Mouse (Mus musculus): Measurements from ENCODE around the gene Ranbp17. TPM values are rescaled to one million over a fixed set of nuclear protein-coding genes. Genes with fewer than 3 reads are reported as not detected.

Ranbp17 gene
- polyA plus RNA-seq, 2 experiments, result 5.2 to 8.0 TPM

DNA sequence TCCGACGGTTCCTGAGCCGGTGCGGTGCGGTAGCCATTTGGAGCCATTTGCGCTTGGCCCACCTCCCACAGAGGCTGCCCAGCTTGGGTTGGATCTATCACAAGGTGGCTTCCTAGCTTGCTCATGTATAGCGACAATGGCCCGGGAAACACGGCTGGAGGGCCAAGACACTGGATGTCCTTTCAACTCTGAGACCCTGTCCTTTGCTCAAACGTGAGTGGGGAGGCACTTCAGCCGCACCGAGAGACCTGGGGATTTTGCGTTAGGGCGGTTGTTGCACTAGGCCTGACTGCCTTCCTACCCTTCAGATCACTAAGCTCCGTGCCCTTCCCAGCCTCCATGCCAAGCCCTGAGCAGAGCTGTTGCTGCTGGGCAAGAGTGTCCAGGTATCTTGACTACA is 315.9 kb downstream of the Ranbp17 start:
- H3K27me3 ChIP-seq (ENCODE audit: control insufficient read depth, insufficient read depth, low read length), result peaks cover 92% of the 10 kb centered on the region
- ATAC-seq (ENCODE audit: low FRiP score, low read depth), result no peak
- DNase-seq (ENCODE audit: low spot score), result no peak

DNA sequence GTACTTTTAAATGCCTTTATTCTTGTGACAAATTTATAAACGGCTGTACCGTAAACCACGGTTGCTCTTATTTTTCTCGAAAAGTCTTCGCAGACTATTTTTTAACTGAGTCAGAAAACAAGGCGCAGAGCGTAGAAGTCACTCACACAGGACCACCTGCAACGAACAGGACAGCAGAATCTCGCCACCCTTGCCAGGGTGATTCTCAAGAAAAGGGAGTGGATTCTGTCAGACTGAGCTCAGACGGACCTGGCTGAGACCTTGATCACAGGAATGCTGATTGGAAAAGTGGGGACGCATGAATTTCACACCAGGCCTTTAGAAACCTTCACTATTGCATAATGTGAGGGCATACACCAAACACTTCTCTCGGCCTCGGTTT is 316.4 kb downstream of the Ranbp17 start:
- peaks cover 87% of the 10 kb centered on the region for H3K27me3 ChIP-seq (ENCODE audit: control insufficient read depth, insufficient read depth, low read length)
- ATAC-seq (ENCODE audit: low FRiP score, low read depth), result no peak
- DNase-seq (ENCODE audit: low spot score), result no peak
- no peak for TF ChIP-seq POLR2A (IDR thresholded peaks at IDR 0.05; ENCODE audit: borderline replicate concordance, extremely low read depth, insufficient read depth, insufficient read length)
- WGBS, result 25% methylated on average over 13 of the region's 13 CpGs
- no peaks in the 10 kb centered on the region for H3K36me3 ChIP-seq (ENCODE audit: control insufficient read depth, insufficient read depth, low read length)
- peaks cover 19% of the 10 kb centered on the region for H3K4me1 ChIP-seq (ENCODE audit: control insufficient read depth, insufficient read depth, low read length)
- H3K9ac ChIP-seq (ENCODE audit: low read depth, low read length, severe bottlenecking), result no peak overlapping the region
- no peak overlapping the region for H3K4me2 ChIP-seq (replicated peaks; ENCODE audit: low read depth, low read length, severe bottlenecking)
- H3K4me3 ChIP-seq (replicated peaks; ENCODE audit: low read length), result no peak overlapping the region
- no peak overlapping the region for H3K27ac ChIP-seq (replicated peaks; ENCODE audit: low read depth, low read length)
- H3K9me3 ChIP-seq (ENCODE audit: control insufficient read depth, low read length), result peaks cover 6% of the 10 kb centered on the region; the same call in 1 of the 2 replicates

More for the DNA sequence above, 315.9 kb downstream of the Ranbp17 start:
- H3K36me3 ChIP-seq (ENCODE audit: control insufficient read depth, insufficient read depth, low read length), result no peaks in the 10 kb centered on the region
- TF ChIP-seq POLR2A (IDR thresholded peaks at IDR 0.05; ENCODE audit: borderline replicate concordance, extremely low read depth, insufficient read depth, insufficient read length), result no peak
- H3K4me1 ChIP-seq (ENCODE audit: control insufficient read depth, insufficient read depth, low read length), result peaks cover 19% of the 10 kb centered on the region
- H3K9ac ChIP-seq (ENCODE audit: low read depth, low read length, severe bottlenecking), result no peak overlapping the region
- no peak overlapping the region for H3K4me2 ChIP-seq (replicated peaks; ENCODE audit: low read depth, low read length, severe bottlenecking)
- H3K9me3 ChIP-seq (ENCODE audit: control insufficient read depth, low read length), result peaks cover 6% of the 10 kb centered on the region; the same call in 1 of the 2 replicates
- no peak overlapping the region for H3K27ac ChIP-seq (replicated peaks; ENCODE audit: low read depth, low read length)
- no peak overlapping the region for H3K4me3 ChIP-seq (replicated peaks; ENCODE audit: low read length)
- 16% methylated on average over 15 of the region's 15 CpGs for WGBS

DNA sequence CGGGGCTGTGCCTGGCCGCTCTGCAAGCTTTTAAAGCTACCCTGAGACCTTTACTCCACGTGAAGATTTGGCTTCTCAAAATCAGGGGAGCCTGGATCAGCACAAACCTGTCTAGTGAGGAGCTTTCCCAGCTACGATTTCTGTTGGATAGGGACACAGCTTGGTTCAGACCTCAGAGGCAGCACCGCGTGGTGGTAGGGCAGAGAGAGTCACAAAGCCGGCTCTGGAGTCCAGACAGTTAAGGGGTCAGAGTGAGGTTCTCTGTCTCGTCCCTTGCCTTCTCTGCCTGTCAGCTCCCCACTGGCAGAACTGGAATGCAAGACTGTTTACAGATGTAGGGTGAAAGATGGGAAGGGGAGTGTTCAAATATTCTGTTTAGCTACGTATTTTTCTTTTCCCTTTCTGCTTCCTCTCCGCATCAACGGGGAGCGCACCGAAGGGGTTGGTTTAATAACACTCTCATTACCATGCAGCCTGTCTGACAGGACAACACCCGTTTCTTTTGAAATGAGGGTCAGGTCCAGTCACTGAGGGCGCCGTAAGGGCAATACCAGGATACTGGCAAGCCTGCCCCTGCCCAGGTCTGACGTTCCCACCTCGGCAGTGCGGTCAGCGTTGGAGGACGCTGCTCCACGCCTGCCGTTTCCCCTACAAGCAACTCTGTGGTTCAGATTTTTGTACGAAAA is 317.0 kb downstream of the Ranbp17 start:
- no peak overlapping the region for H3K9ac ChIP-seq (ENCODE audit: low read depth, low read length, severe bottlenecking)
- H3K9me3 ChIP-seq (ENCODE audit: control insufficient read depth, low read length), result peaks cover 6% of the 10 kb centered on the region; the same call in 1 of the 2 replicates
- H3K27me3 ChIP-seq (ENCODE audit: control insufficient read depth, insufficient read depth, low read length), result peaks cover 82% of the 10 kb centered on the region
- no peaks in the 10 kb centered on the region for H3K36me3 ChIP-seq (ENCODE audit: control insufficient read depth, insufficient read depth, low read length)
- H3K4me2 ChIP-seq (replicated peaks; ENCODE audit: low read depth, low read length, severe bottlenecking), result no peak overlapping the region
- H3K4me3 ChIP-seq (replicated peaks; ENCODE audit: low read length), result no peak overlapping the region
- H3K27ac ChIP-seq (replicated peaks; ENCODE audit: low read depth, low read length), result no peak overlapping the region
- ATAC-seq (ENCODE audit: low FRiP score, low read depth) (no peak), DNase-seq (ENCODE audit: low spot score) (no peak)
- WGBS, result 8% methylated on average over 24 of the region's 24 CpGs
- TF ChIP-seq POLR2A (IDR thresholded peaks at IDR 0.05; ENCODE audit: borderline replicate concordance, extremely low read depth, insufficient read depth, insufficient read length), result no peak
- H3K4me1 ChIP-seq (ENCODE audit: control insufficient read depth, insufficient read depth, low read length), result peaks cover 18% of the 10 kb centered on the region

DNA sequence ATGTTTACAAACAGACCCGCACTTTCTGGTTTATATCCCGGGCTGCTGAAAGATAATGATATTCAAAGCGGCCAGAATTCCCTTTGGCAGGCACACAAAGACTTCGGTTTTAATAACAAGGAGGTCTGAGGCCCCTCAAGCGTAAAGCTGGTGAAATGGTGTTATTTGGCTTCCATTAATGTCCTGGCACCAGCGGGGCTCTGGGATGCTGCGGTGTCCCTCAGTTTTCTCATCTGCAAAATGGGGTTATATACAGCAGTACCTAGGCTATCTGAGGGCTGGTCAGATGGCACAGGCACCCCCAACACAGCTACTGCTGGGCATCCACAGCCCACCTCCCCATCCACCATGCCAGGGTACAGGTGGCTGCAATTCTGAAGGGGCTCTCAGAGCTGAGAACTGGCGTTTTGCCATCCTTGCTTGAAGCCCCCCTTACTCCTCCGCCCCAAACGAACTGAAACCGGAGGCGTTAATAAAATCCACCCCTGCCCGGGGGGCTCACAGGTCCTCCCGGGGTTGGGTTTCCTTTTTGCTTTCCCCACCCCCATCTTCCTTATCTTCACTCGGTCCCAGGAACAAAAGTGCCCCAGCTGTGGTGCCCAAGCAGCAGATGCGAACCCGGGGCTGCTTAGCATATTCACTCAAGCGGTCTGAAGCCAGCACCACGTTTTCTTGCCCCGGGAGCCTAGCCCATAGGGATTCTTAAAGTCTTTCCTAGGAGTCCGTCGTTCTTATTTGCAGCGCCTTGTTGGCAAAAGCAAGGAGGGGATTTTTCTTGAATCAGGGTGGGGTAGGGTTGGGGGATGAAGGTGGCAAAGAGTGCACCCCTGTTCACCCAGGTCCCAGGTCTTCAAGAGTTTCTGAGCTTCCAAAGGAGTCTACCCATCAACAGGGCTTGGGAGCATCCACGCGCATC is 317.8 kb downstream of the Ranbp17 start:
- DNase-seq (ENCODE audit: low spot score), result no peak
- H3K9me3 ChIP-seq (ENCODE audit: control insufficient read depth, low read length), result peaks cover 6% of the 10 kb centered on the region; the same call in 1 of the 2 replicates
- ATAC-seq (ENCODE audit: low FRiP score, low read depth), result no peak
- peaks cover 73% of the 10 kb centered on the region for H3K27me3 ChIP-seq (ENCODE audit: control insufficient read depth, insufficient read depth, low read length)
- H3K27ac ChIP-seq (replicated peaks; ENCODE audit: low read depth, low read length), result no peak overlapping the region
- H3K4me1 ChIP-seq (ENCODE audit: control insufficient read depth, insufficient read depth, low read length), result peaks cover 10% of the 10 kb centered on the region
- H3K4me3 ChIP-seq (replicated peaks; ENCODE audit: low read length), result no peak overlapping the region
- H3K9ac ChIP-seq (ENCODE audit: low read depth, low read length, severe bottlenecking), result no peak overlapping the region
- H3K4me2 ChIP-seq (replicated peaks; ENCODE audit: low read depth, low read length, severe bottlenecking), result no peak overlapping the region
- no peaks in the 10 kb centered on the region for H3K36me3 ChIP-seq (ENCODE audit: control insufficient read depth, insufficient read depth, low read length)
- 4% methylated on average over 25 of the region's 25 CpGs for WGBS
- TF ChIP-seq POLR2A (IDR thresholded peaks at IDR 0.05; ENCODE audit: borderline replicate concordance, extremely low read depth, insufficient read depth, insufficient read length), result no peak

DNA sequence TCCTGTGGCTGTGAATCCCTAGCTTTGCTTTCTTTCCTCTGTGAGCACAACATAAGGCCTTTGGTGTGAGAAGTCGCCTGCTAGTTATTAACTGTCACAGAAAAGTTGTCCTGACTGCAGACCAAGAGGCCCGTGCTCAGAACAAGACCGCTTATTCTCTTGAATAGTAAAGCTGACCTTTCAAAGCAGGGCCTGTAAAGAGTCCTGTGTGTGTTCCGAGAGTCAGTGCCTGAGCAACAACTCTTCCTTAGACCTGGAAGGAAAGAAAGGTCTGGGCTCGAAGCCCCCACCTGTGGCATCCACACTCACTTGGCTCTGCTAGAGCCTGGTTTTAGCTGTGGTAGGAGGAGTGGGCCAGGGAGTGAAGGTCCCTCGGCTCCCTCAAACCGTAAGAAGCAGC is 318.5 kb downstream of the Ranbp17 start:
- H3K9me3 ChIP-seq (ENCODE audit: control insufficient read depth, low read length), result peaks cover 6% of the 10 kb centered on the region; the same call in 1 of the 2 replicates
- H3K27me3 ChIP-seq (ENCODE audit: control insufficient read depth, insufficient read depth, low read length), result peaks cover 66% of the 10 kb centered on the region
- no peak for TF ChIP-seq POLR2A (IDR thresholded peaks at IDR 0.05; ENCODE audit: borderline replicate concordance, extremely low read depth, insufficient read depth, insufficient read length)
- H3K4me3 ChIP-seq (replicated peaks; ENCODE audit: low read length), result no peak overlapping the region
- no peak for ATAC-seq (ENCODE audit: low FRiP score, low read depth)
- no peak overlapping the region for H3K4me2 ChIP-seq (replicated peaks; ENCODE audit: low read depth, low read length, severe bottlenecking)
- DNase-seq (ENCODE audit: low spot score), result no peak
- H3K9ac ChIP-seq (ENCODE audit: low read depth, low read length, severe bottlenecking), result no peak overlapping the region
- H3K36me3 ChIP-seq (ENCODE audit: control insufficient read depth, insufficient read depth, low read length), result no peaks in the 10 kb centered on the region
- WGBS, result 28% methylated on average over 7 of the region's 7 CpGs
- H3K4me1 ChIP-seq (ENCODE audit: control insufficient read depth, insufficient read depth, low read length), result peaks cover 3% of the 10 kb centered on the region
- H3K27ac ChIP-seq (replicated peaks; ENCODE audit: low read depth, low read length), result no peak overlapping the region
